Mouse (Mus musculus): ENCODE measurements at regions not wholly inside any gene's neighbourhood (a gene's known extent, or its start where the extent isn't known, plus 50 kb on each side); places are given as distances from the start of the nearest gene placed in this dataset.
"Not testable (repeated sequence)": the region's sequence is repeated elsewhere in the genome, so short reads cannot be mapped to it uniquely, and the experiment has no call there.

DNA sequence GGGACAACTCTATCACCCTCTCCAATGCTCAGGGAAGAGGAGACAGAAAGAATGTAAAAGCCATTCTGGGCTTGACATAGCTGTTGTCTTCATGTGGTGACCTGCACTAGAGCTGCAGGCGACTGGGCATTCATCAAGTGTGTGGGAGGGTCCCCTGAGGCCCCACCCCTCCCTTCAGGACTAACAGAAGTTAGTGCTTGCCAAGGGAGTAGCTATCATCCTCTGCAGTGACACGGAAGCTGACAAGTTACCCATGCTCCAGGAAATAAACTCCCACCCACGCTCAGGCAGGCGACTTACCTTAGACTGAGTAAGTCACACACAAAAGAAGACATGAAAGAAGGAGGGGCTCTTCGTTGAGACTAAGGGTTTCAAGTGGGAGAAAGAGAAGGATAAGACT, 114.0 kb upstream of the Adgrf1 start:
- H3K4me2 ChIP-seq (ENCODE audit: low read depth) = no peak overlapping the region
- H3K4me3 ChIP-seq (ENCODE audit: insufficient read depth in 1 of 2, low read depth in 2 of 2, low read length in 2 of 2) = no peak overlapping the region
- no peaks in the 10 kb centered on the region for H3K4me1 ChIP-seq (replicated peaks; ENCODE audit: control insufficient read depth in 2 of 2, insufficient read depth in 2 of 2, low read length in 1 of 2)
- no peaks in the 10 kb centered on the region for H3K9me3 ChIP-seq (ENCODE audit: control insufficient read depth, low read length)
- H3K36me3 ChIP-seq (replicated peaks; ENCODE audit: control insufficient read depth, insufficient read depth, low read depth) = no peaks in the 10 kb centered on the region
- no peaks in the 10 kb centered on the region for H3K27me3 ChIP-seq (ENCODE audit: control insufficient read depth, insufficient read depth, low read length)
- H3K9ac ChIP-seq (replicated peaks) = no peak overlapping the region
- no peak overlapping the region for H3K27ac ChIP-seq
- ATAC-seq (ENCODE audit: insufficient read depth) (no peak), DNase-seq (ENCODE audit: low read depth in 3 of 3, low spot score in 3 of 3) (no peak)
- no peak for TF ChIP-seq EP300 (IDR thresholded peaks at IDR 0.05; ENCODE audit: low read depth)
- no peak for TF ChIP-seq CTCF (IDR thresholded peaks at IDR 0.05; ENCODE audit: low read depth)
- WGBS (ENCODE audit: insufficient replicate concordance) = 39% methylated on average over 5 of the region's 5 CpGs

- TF ChIP-seq CTCF (IDR thresholded peaks at IDR 0.05; ENCODE audit: low read depth) = no peak
- TF ChIP-seq EP300 (IDR thresholded peaks at IDR 0.05; ENCODE audit: low read depth) = no peak
- WGBS (ENCODE audit: insufficient replicate concordance) = 39% methylated on average over 15 of the region's 15 CpGs
- Histone ChIP-seq H3K4me3 (ENCODE audit: insufficient read depth in 1 of 2, low read depth in 2 of 2, low read length in 2 of 2) (no peak overlapping the region), H3K9ac (replicated peaks) (no peak overlapping the region), H3K4me1 (replicated peaks; ENCODE audit: control insufficient read depth in 2 of 2, insufficient read depth in 2 of 2, low read length in 1 of 2) (no peaks in the 10 kb centered on the region), H3K36me3 (replicated peaks; ENCODE audit: control insufficient read depth, insufficient read depth, low read depth) (no peaks in the 10 kb centered on the region), H3K4me2 (ENCODE audit: low read depth) (no peak overlapping the region), H3K27ac (no peak overlapping the region), H3K27me3 (ENCODE audit: control insufficient read depth, insufficient read depth, low read length) (no peaks in the 10 kb centered on the region), H3K9me3 (ENCODE audit: control insufficient read depth, low read length) (no peaks in the 10 kb centered on the region)
- DNase-seq (ENCODE audit: low read depth in 3 of 3, low spot score in 3 of 3) = no peak
- ATAC-seq (ENCODE audit: insufficient read depth) = no peak
These were observed 112.2 kb upstream of the Adgrf1 start for GRCm38 (mm10) chr17:43157781-43158501.

DNA sequence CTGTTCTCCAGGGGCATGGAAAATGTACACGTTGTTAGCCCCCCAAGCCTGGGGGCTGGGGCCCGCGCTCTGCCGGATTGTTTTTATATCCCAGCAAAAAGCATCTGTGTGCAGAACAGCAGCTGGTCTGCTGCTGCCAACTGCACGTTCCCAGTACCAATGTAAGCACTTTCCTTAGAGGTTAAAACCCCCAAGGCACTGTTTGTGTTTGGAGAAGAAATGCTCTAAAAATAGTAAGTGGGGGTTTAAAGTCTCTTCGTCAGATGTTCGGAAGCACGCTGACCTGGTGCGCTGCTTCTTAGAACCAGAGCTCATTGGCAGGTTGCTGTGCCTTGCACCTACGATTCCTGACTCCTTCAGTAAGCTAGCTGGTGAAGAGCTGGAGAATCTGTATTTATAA, 111.4 kb upstream of the Adgrf1 start:
- H3K4me2 ChIP-seq (ENCODE audit: low read depth) = no peak overlapping the region
- WGBS (ENCODE audit: insufficient replicate concordance) = 59% methylated on average over 10 of the region's 10 CpGs
- DNase-seq (ENCODE audit: low read depth in 3 of 3, low spot score in 3 of 3) (no peak), ATAC-seq (ENCODE audit: insufficient read depth) (no peak)
- no peak overlapping the region for H3K4me3 ChIP-seq (ENCODE audit: insufficient read depth in 1 of 2, low read depth in 2 of 2, low read length in 2 of 2)
- H3K36me3 ChIP-seq (replicated peaks; ENCODE audit: control insufficient read depth, insufficient read depth, low read depth) = no peaks in the 10 kb centered on the region
- no peak overlapping the region for H3K9ac ChIP-seq (replicated peaks)
- TF ChIP-seq EP300 (IDR thresholded peaks at IDR 0.05; ENCODE audit: low read depth) (no peak), CTCF (IDR thresholded peaks at IDR 0.05; ENCODE audit: low read depth) (no peak)
- H3K4me1 ChIP-seq (replicated peaks; ENCODE audit: control insufficient read depth in 2 of 2, insufficient read depth in 2 of 2, low read length in 1 of 2) = no peaks in the 10 kb centered on the region
- no peak overlapping the region for H3K27ac ChIP-seq
- no peaks in the 10 kb centered on the region for H3K9me3 ChIP-seq (ENCODE audit: control insufficient read depth, low read length)
- H3K27me3 ChIP-seq (ENCODE audit: control insufficient read depth, insufficient read depth, low read length) = no peaks in the 10 kb centered on the region

DNA sequence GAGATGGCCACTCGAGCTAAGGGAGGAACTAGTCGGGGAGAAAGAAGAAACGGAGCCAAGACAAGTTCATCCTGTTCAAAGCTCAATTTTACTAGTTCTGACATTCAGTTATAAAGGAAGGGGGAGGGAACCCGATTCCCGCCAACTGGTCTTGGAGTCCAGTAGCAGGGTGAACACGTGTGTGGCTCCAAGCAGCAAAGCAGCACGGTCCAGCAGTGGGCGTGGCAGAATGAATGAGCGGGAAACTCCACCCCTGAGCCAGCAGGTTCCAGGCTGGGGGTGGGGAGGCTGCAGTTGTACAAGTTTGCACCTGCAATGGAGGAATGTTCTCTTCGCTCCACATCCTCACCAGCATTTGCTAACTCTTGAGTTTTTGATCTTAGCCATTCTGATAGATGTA, 108.8 kb upstream of the Adgrf1 start:
- 55% methylated on average over 8 of the region's 10 CpGs for WGBS (ENCODE audit: insufficient replicate concordance)
- not testable (repeated sequence) for H3K36me3 ChIP-seq (replicated peaks; ENCODE audit: control insufficient read depth, insufficient read depth, low read depth); H3K9ac ChIP-seq (replicated peaks); H3K27ac ChIP-seq; ATAC-seq (ENCODE audit: insufficient read depth); H3K4me1 ChIP-seq (replicated peaks; ENCODE audit: control insufficient read depth in 2 of 2, insufficient read depth in 2 of 2, low read length in 1 of 2); H3K4me2 ChIP-seq (ENCODE audit: low read depth); H3K27me3 ChIP-seq (ENCODE audit: control insufficient read depth, insufficient read depth, low read length); H3K4me3 ChIP-seq (ENCODE audit: insufficient read depth in 1 of 2, low read depth in 2 of 2, low read length in 2 of 2); DNase-seq (ENCODE audit: low read depth in 3 of 3, low spot score in 3 of 3); H3K9me3 ChIP-seq (ENCODE audit: control insufficient read depth, low read length)

- no peak overlapping the region for H3K9ac ChIP-seq (replicated peaks)
- no peak overlapping the region for H3K4me2 ChIP-seq (ENCODE audit: low read depth)
- H3K27ac ChIP-seq = no peak overlapping the region
- DNase-seq (ENCODE audit: low read depth in 3 of 3, low spot score in 3 of 3) = no peak
- H3K27me3 ChIP-seq (ENCODE audit: control insufficient read depth, insufficient read depth, low read length) = no peaks in the 10 kb centered on the region
- no peaks in the 10 kb centered on the region for H3K36me3 ChIP-seq (replicated peaks; ENCODE audit: control insufficient read depth, insufficient read depth, low read depth)
- ATAC-seq (ENCODE audit: insufficient read depth) = no peak
- no peaks in the 10 kb centered on the region for H3K4me1 ChIP-seq (replicated peaks; ENCODE audit: control insufficient read depth in 2 of 2, insufficient read depth in 2 of 2, low read length in 1 of 2)
- no peak overlapping the region for H3K4me3 ChIP-seq (ENCODE audit: insufficient read depth in 1 of 2, low read depth in 2 of 2, low read length in 2 of 2)
- WGBS (ENCODE audit: insufficient replicate concordance) = 76% methylated on average over 4 of the region's 4 CpGs
- TF ChIP-seq CTCF (IDR thresholded peaks at IDR 0.05; ENCODE audit: low read depth) (no peak), EP300 (IDR thresholded peaks at IDR 0.05; ENCODE audit: low read depth) (no peak)
- H3K9me3 ChIP-seq (ENCODE audit: control insufficient read depth, low read length) = no peaks in the 10 kb centered on the region
These were observed 107.0 kb upstream of the Adgrf1 start for GRCm38 (mm10) chr17:43163126-43163525.
